Mouse (Mus musculus): ENCODE results near the gene Ndufa5. TPM values are rescaled to one million over a fixed set of nuclear protein-coding genes. Genes with fewer than 3 reads are reported as not detected.

Ndufa5 gene
- polyA plus RNA-seq, 1 experiment from 2014 or later, result 542 TPM

DNA sequence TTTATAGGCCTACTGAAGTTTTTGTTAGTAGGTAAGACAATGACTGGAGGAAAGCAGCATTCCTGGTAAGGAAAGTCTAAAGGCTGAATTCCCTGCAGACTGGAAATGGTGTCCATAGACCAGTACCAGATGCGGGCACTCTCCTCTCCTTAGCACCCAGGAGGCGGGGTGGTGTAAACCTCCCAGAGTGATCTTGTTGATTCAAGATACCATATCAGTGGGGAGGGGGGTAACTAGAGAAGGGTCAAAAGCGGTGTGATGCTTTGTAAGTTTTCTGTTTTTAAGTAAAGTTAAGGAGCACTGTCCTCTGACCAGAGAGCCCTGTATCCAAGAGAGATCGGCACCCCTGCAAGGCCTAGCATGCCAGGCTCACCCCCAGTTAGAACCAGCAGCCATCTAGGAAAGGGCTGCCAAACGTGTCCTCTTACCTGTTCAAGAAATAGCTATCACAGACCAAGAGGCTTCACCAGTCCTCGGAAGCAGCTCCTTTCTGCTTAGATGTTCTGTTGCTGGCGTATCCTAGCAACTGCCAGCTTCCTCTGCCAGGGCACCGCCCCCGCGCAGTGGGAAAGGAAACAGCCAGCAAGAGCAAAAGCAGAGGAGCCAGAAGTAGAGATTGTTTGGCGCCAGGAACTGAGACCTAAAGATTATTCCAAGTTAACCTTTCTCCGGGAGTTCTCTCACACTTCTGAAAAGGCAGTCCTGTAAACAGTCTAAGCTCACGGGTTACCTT lies 13.1 kb downstream of the Ndufa5 start, which contains the start of gene Iqub:
Gene Iqub (minus strand): TSS at position 516 of the 733 bp plus-strand sequence.
- Histone ChIP-seq H3K27me3 (replicated peaks) (no peaks in the 10 kb centered on the region), H3K27ac (replicated peaks) (peak within 1 kb of the TSS; percentile 23; the same call in 1 of the 2 replicates), H3K4me3 (replicated peaks) (no peak within 1 kb of the TSS), H3K4me1 (peaks cover 9% of the 10 kb centered on the region), H3K4me2 (peak within 1 kb of the TSS; percentile 29), H3K9me3 (replicated peaks) (no peaks in the 10 kb centered on the region), H3K9ac (replicated peaks) (0 out of 2 replicates have a peak within 1 kb of the TSS, but pooled peaks have one; percentile 2), H3K36me3 (peaks cover 15% of the 10 kb centered on the region)
- WGBS, result 25% methylated on average over 13 of the region's 13 CpGs
- ATAC-seq (ENCODE audit: low FRiP score), result peak; percentile 89

DNA sequence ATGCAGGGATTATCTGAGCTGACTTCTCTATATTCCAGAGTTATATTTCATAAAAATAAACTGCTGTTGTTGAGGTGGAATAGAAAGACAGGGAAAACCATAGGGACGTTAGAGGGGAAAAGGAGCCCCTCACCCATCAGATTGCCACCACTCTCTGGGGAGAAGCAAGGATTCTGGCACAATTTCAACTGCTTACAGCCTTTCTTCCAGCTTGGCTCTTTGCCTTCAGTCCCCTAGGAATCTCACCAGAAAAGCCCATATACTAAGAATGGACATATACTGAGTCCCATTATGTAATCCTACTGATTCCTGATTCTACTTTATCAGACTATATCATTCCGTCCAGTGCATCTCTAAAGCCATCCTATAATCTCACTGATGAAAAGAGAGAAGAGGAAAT lies 23.7 kb downstream of the Ndufa5 start:
- no peak for ATAC-seq (ENCODE audit: low FRiP score)
- H3K36me3 ChIP-seq, result no peaks in the 10 kb centered on the region
- H3K4me2 ChIP-seq, result no peak overlapping the region
- no peak overlapping the region for H3K4me3 ChIP-seq (replicated peaks)
- H3K27me3 ChIP-seq (replicated peaks), result no peaks in the 10 kb centered on the region
- no peaks in the 10 kb centered on the region for H3K4me1 ChIP-seq
- WGBS, result 68% methylated on average over 2 of the region's 2 CpGs
- H3K9me3 ChIP-seq (replicated peaks), result no peaks in the 10 kb centered on the region
- no peak overlapping the region for H3K9ac ChIP-seq (replicated peaks)
- H3K27ac ChIP-seq (replicated peaks), result no peak overlapping the region

DNA sequence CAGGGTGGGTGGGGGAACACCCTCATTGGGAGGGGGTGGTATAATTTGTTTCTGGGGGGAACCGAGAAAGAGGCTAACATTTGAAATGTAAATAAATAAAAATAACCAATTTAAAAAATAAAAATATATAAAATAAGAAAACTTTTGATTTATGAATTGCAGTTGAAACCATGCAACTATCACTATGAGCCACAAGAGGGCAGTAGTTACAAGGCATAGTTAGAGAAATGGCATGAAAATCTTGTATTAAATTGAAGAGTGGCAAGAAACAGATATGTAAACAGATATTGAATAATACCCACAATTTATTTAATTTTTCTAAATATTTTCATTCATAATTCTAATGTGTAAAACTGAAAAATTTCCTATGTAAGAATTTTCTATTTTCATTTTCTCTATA lies 37.5 kb downstream of the Ndufa5 start:
- H3K4me3 ChIP-seq (replicated peaks), result no peak overlapping the region

DNA sequence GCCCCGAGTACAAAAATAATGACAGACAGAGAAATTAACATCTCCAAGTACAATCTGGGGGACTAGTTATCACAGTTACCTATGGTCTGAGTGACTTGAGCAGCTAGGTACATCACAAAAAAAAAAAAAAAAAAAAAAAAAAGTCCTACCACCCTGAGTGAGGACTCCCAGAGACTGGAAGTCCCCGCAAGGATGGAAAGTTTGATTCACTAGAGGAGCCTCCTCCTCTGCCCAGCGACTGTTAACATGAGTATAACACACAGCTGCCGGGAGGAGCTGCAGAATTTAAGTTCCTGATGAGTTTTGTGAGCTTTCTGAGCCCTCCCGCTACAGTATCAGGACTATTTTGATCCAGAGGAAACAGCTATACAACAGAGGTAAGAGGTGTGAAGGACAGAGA lies 41.3 kb downstream of the Ndufa5 start:
- Histone ChIP-seq H3K27me3 (replicated peaks) (no peaks in the 10 kb centered on the region), H3K9me3 (replicated peaks) (no peaks in the 10 kb centered on the region), H3K9ac (replicated peaks) (no peak overlapping the region), H3K4me1 (no peaks in the 10 kb centered on the region), H3K36me3 (no peaks in the 10 kb centered on the region), H3K4me2 (no peak overlapping the region), H3K27ac (replicated peaks) (no peak overlapping the region), H3K4me3 (replicated peaks) (no peak overlapping the region)
- 84% methylated on average over 5 of the region's 5 CpGs for WGBS
- no peak for ATAC-seq (ENCODE audit: low FRiP score)

More for the DNA sequence above, 37.5 kb downstream of the Ndufa5 start:
- Histone ChIP-seq H3K4me2 (no peak overlapping the region), H3K9ac (replicated peaks) (no peak overlapping the region), H3K4me1 (no peaks in the 10 kb centered on the region), H3K36me3 (no peaks in the 10 kb centered on the region), H3K9me3 (replicated peaks) (no peaks in the 10 kb centered on the region), H3K27me3 (replicated peaks) (no peaks in the 10 kb centered on the region), H3K27ac (replicated peaks) (no peak overlapping the region)
- ATAC-seq (ENCODE audit: low FRiP score), result no peak
- 31% methylated on average over 1 of the region's 1 CpGs for WGBS

DNA sequence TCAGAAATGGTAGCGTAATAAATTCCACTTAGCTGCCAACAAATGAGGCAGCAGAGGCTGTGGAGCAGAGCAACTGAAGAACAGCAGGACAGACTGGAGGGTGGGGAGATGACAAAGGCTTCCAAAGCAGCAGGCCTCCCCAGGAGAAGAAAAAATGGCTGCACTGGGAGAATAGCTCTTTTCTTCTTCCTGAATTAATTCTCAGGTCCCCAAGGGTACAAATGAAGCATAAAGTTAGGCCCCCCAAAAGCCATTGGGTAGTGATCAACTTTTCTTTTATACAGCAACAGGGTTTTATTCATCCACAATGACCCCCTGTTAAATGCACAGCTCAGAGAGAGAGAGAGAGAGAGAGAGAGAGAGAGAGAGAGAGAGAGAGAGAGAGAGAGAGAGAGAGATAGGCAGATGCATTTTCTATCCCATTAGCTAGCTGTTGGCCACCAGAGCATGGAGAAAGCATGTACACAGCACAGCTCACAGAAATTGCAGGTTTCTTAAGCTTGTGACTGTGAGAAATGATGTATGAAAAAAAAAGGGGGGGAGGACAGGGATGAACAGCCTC lies 57.2 kb downstream of the Ndufa5 start:
- H3K4me3 ChIP-seq (replicated peaks), result no peak overlapping the region
- ATAC-seq (ENCODE audit: low FRiP score), result no peak
- H3K27me3 ChIP-seq (replicated peaks), result no peaks in the 10 kb centered on the region
- no peak overlapping the region for H3K27ac ChIP-seq (replicated peaks)
- H3K4me1 ChIP-seq, result peaks cover 3% of the 10 kb centered on the region; the same call in 1 of the 2 replicates
- no peaks in the 10 kb centered on the region for H3K36me3 ChIP-seq
- no peaks in the 10 kb centered on the region for H3K9me3 ChIP-seq (replicated peaks)
- no peak overlapping the region for H3K9ac ChIP-seq (replicated peaks)
- H3K4me2 ChIP-seq, result no peak overlapping the region
- 24% methylated on average over 1 of the region's 1 CpGs for WGBS

DNA sequence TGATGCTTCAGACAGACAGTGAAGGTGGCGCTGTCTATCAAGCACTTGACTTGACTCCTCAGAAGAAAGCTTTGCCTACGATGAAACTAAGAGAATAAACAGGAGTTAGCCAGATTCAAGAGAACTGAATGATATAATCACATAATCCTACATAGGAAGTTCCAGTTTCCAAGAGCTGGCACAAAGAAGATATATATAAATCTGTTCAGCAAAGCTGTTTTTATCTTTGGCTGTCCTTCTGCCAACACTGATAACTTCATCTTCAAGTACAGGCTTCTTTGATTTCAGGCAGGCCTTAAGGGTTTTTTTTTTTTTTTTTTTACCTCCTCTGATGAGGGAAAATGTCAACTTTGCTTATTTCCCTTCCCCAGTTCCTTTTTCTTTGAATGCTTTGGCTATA lies 57.7 kb downstream of the Ndufa5 start:
- no peak for ATAC-seq (ENCODE audit: low FRiP score)

More for the DNA sequence above, 57.7 kb downstream of the Ndufa5 start:
- Histone ChIP-seq H3K9me3 (replicated peaks) (no peaks in the 10 kb centered on the region), H3K9ac (replicated peaks) (no peak overlapping the region), H3K27ac (replicated peaks) (no peak overlapping the region), H3K27me3 (replicated peaks) (no peaks in the 10 kb centered on the region), H3K36me3 (no peaks in the 10 kb centered on the region), H3K4me1 (peaks cover 3% of the 10 kb centered on the region; the same call in 1 of the 2 replicates), H3K4me2 (no peak overlapping the region), H3K4me3 (replicated peaks) (no peak overlapping the region)
- WGBS, result 79% methylated on average over 2 of the region's 2 CpGs

Other genes with a start within 250 kb of the Ndufa5 start
- gene Iqub, start 12.9 kb downstream of the Ndufa5 start, polyA plus RNA-seq (2015; fragmentation: Nextera tagmentation; extraction: Ambion mirVana), result 1.3 TPM in 2 replicates
- gene Asb15, start 131 bp upstream of the Ndufa5 start, polyA plus RNA-seq (2015; fragmentation: Nextera tagmentation; extraction: Ambion mirVana), result not detected in 2 replicates
- gene Lmod2, start 69.7 kb upstream of the Ndufa5 start, polyA plus RNA-seq (2015; fragmentation: Nextera tagmentation; extraction: Ambion mirVana), result 0.32 TPM in 2 replicates
- gene Wasl, start 137.0 kb upstream of the Ndufa5 start, polyA plus RNA-seq (2015; fragmentation: Nextera tagmentation; extraction: Ambion mirVana), result 60.5 and 62.4 TPM in 2 replicates
- gene Hyal6, start 205.2 kb upstream of the Ndufa5 start, polyA plus RNA-seq (2015; fragmentation: Nextera tagmentation; extraction: Ambion mirVana), result not detected in 2 replicates
- gene Hyal4, start 220.3 kb upstream of the Ndufa5 start, polyA plus RNA-seq (2015; fragmentation: Nextera tagmentation; extraction: Ambion mirVana), result not detected in 2 replicates

All from neural tube, embryonic 15.5 days (tissue).